Mouse (Mus musculus): Measurements from ENCODE around the gene Wdr45b.

GRCm38 (mm10) chr11:121369622-121370021 lies 15.4 kb upstream of the Wdr45b start:
- TF ChIP-seq CTCF (IDR thresholded peaks at IDR 0.05; ENCODE audit: low read depth, low read length) (peak; percentile 47), POLR2AphosphoS5 (IDR thresholded peaks at IDR 0.05; ENCODE audit: insufficient replicate concordance, low read depth, low read length) (no peak), GATA2 (IDR thresholded peaks at IDR 0.05; ENCODE audit: borderline replicate concordance, low read depth, low read length) (no peak), TAL1 (conservative IDR thresholded peaks at IDR 0.05; ENCODE audit: low read depth, low read length) (no peak)

All from G1E (cell line).